Mouse (Mus musculus): ENCODE data around the gene Fbxw25. TPM values are rescaled to one million over a fixed set of nuclear protein-coding genes. Genes with fewer than 3 reads are reported as not detected.

The Fbxw25 gene
- polyA plus RNA-seq (2012; rRNA removed; ENCODE audit: low replicate concordance) = not detected in 2 replicates

DNA sequence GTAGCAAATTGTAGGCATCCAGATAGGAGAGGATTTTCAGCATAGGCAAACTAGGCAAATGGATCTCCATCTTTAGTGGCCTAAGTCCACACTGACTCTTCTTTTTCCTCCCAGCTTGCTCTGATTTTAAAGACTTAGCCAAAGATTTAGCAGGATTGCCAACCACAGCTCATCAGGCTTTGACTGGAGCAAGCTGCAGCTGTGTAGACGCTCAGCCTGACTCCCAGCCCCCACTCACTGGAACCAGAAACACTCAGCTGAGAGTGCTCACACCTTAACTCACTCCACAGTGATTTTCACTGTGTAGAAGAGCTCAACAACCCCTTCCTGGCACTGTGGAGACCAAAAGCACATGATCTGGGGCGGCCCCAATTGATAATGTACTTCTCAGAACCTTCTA is at the start of gene Fbxw25:
TSS of gene Fbxw25 (minus strand) at position 101 of the 400 bp plus-strand sequence.

DNA sequence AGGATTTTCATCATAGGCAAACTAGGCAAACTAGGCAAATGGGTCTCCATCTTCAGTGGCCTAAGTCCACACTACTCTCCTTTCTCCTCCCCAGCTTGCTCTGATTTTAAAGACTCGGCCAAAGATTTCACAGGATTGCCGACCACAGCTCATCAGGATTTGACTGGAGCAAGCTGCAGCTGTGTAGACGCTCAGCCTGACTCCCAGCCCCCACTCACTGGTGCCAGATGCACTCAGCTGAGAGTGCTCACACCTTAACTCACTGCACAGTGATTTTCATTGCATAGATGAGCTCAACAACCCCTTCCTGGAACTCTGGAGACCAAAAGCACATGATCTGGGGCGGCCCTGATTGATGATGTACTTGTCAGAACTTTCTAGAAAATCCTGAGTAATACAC is 38.1 kb upstream of the Fbxw25 start, which contains the start of gene Fbxw18:
TSS of gene Fbxw18 (minus strand) at position 101 of the 400 bp plus-strand sequence.

DNA sequence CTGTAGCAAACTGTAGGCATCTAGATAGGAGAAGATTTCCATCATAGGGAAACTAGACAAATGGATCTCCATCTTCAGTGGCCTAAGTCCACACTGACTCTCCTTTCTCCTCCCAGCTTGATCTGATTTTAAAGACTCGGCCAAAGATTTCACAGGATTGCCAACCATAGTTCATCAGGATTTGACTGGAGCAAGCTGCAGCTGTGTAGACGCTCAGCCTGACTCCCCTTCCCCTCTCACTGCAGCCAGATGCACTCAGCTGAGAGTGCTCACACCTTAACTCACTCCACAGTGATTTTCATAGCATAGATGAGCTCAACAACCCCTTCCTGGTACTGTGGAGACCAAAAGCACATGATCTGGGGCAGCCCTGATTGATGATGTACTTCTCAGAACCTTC is 38.5 kb downstream of the Fbxw25 start, which contains the start of gene Fbxw24:
TSS of gene Fbxw24 (minus strand) at position 101 of the 400 bp plus-strand sequence.

Other genes starting within 250 kb of the Fbxw25 start
- not detected in 2 replicates for gene Fbxw16, start 215.5 kb downstream of the Fbxw25 start, polyA plus RNA-seq (2012; rRNA removed; ENCODE audit: low replicate concordance)
- not detected in 2 replicates for gene Fbxw19, start 168.8 kb downstream of the Fbxw25 start, polyA plus RNA-seq (2012; rRNA removed; ENCODE audit: low replicate concordance)
- not detected in 2 replicates for gene Fbxw15, start 96.4 kb downstream of the Fbxw25 start, polyA plus RNA-seq (2012; rRNA removed; ENCODE audit: low replicate concordance)
- gene Fbxw24, start 38.6 kb downstream of the Fbxw25 start, polyA plus RNA-seq (2012; rRNA removed; ENCODE audit: low replicate concordance) = not detected in 2 replicates
- not detected in 2 replicates for gene Fbxw18, start 38.0 kb upstream of the Fbxw25 start, polyA plus RNA-seq (2012; rRNA removed; ENCODE audit: low replicate concordance)
- gene Fbxw26, start 81.4 kb upstream of the Fbxw25 start, polyA plus RNA-seq (2012; rRNA removed; ENCODE audit: low replicate concordance) = not detected in 2 replicates
- not detected in 2 replicates for gene Fbxw27, start 126.0 kb upstream of the Fbxw25 start, polyA plus RNA-seq (2012; rRNA removed; ENCODE audit: low replicate concordance)
- not detected in 2 replicates for gene Spink8, start 147.6 kb upstream of the Fbxw25 start, polyA plus RNA-seq (2012; rRNA removed; ENCODE audit: low replicate concordance)
- gene Nme6, start 168.1 kb upstream of the Fbxw25 start, polyA plus RNA-seq (2012; rRNA removed; ENCODE audit: low replicate concordance) = 14.4 and 14.7 TPM in 2 replicates
- 0.22 TPM in 1 of 2 replicates, not detected in the other for gene Camp, start 185.0 kb upstream of the Fbxw25 start, polyA plus RNA-seq (2012; rRNA removed; ENCODE audit: low replicate concordance)
- gene Cdc25a, start 210.9 kb upstream of the Fbxw25 start, polyA plus RNA-seq (2012; rRNA removed; ENCODE audit: low replicate concordance) = 13.4 and 20.7 TPM in 2 replicates